Mouse (Mus musculus) spleen, adult 18-20 months (tissue): ENCODE measurements around the gene Akap13.

Source experiments
- DNase-seq, 2 experiments: peaks; one replicate each; pipeline ENCODE4 v3.0.0; 2022; ENCODE audit warnings: mixed read lengths in 2 of 2

Gene Akap13

GRCm38 (mm10) chr7:75455223-75456151, at the start of gene Akap13:
TSS of gene Akap13 (plus strand) at chr7:75455534.
- peak; percentile 94 to 96 for DNase-seq

- DNase-seq, result no peak
Observed at GRCm38 (mm10) chr7:75410641-75411040, 44.7 kb upstream of the Akap13 start.

- DNase-seq, result no peak
Observed at GRCm38 (mm10) chr7:75411226-75411625, 44.1 kb upstream of the Akap13 start.

- no peak for DNase-seq
Observed at GRCm38 (mm10) chr7:75412011-75412510, 43.3 kb upstream of the Akap13 start.

GRCm38 (mm10) chr7:75412568-75412967, 42.8 kb upstream of the Akap13 start:
- no peak for DNase-seq

GRCm38 (mm10) chr7:75413903-75414302, 41.4 kb upstream of the Akap13 start:
- DNase-seq, result peak in 1 of 2 experiments; percentile 18

- DNase-seq, result no peak
Observed at GRCm38 (mm10) chr7:75414316-75414715, 41.0 kb upstream of the Akap13 start.

- DNase-seq, result no peak
Observed at GRCm38 (mm10) chr7:75415166-75415881, 40.0 kb upstream of the Akap13 start.

GRCm38 (mm10) chr7:75415882-75416585, 39.3 kb upstream of the Akap13 start:
- DNase-seq, result peak in 1 of 2 experiments; percentile 6

- no peak for DNase-seq
Observed at GRCm38 (mm10) chr7:75420927-75421326, 34.4 kb upstream of the Akap13 start.

GRCm38 (mm10) chr7:75424121-75424520, 31.2 kb upstream of the Akap13 start:
- DNase-seq, result no peak

GRCm38 (mm10) chr7:75427322-75427721, 28.0 kb upstream of the Akap13 start:
- no peak for DNase-seq

GRCm38 (mm10) chr7:75428913-75429312, 26.4 kb upstream of the Akap13 start:
- no peak for DNase-seq

- DNase-seq, result no peak
Observed at GRCm38 (mm10) chr7:75430550-75430949, 24.8 kb upstream of the Akap13 start.

- no peak for DNase-seq
Observed at GRCm38 (mm10) chr7:75431043-75431442, 24.3 kb upstream of the Akap13 start.

- DNase-seq, result no peak
Observed at GRCm38 (mm10) chr7:75432046-75432445, 23.3 kb upstream of the Akap13 start.

GRCm38 (mm10) chr7:75436413-75437174, 18.7 kb upstream of the Akap13 start:
- DNase-seq, result no peak

GRCm38 (mm10) chr7:75439570-75439969, 15.8 kb upstream of the Akap13 start:
- no peak for DNase-seq

GRCm38 (mm10) chr7:75440241-75440640, 15.1 kb upstream of the Akap13 start:
- no peak for DNase-seq

GRCm38 (mm10) chr7:75441947-75442346, 13.4 kb upstream of the Akap13 start:
- DNase-seq, result no peak

- no peak for DNase-seq
Observed at GRCm38 (mm10) chr7:75456152-75456888, 986 bp downstream of the Akap13 start.
